Mouse (Mus musculus) gastrocnemius, adult 8-10 months (tissue): ENCODE data around the gene Acvr2b. TPM values are rescaled to one million over a fixed set of nuclear protein-coding genes. Genes with fewer than 3 reads are reported as not detected.
A peak's percentile ranks its signal among the peaks of the same experiment; 100 is the strongest.

Experiments used
- DNase-seq, 2 experiments: peaks; one replicate each; pipeline ENCODE4 v3.0.0; 2022; ENCODE audit warnings: low spot score in 2 of 2
- total RNA-seq, 4 experiments: library from RNA; stranded (reverse); gene quantifications; 2 replicates each; pipeline ENCODE4 v1.2.4; 2022

Acvr2b gene
- total RNA-seq, 4 experiments from 2014 or later, result 17.1 to 18.9 (median 18.7) TPM

GRCm38 (mm10) chr9:119472412-119472918 lies 70.5 kb downstream of the Acvr2b start:
- DNase-seq, result no peak

- no peak for DNase-seq
Measured at GRCm38 (mm10) chr9:119473011-119473410, 71.1 kb downstream of the Acvr2b start.

- no peak for DNase-seq
Measured at GRCm38 (mm10) chr9:119473608-119474164, 71.8 kb downstream of the Acvr2b start.

GRCm38 (mm10) chr9:119474717-119475611 lies 73.0 kb downstream of the Acvr2b start:
- DNase-seq, result no peak

- no peak for DNase-seq
Measured at GRCm38 (mm10) chr9:119477754-119478153, 75.8 kb downstream of the Acvr2b start.

GRCm38 (mm10) chr9:119478345-119478744 lies 76.4 kb downstream of the Acvr2b start:
- no peak for DNase-seq

GRCm38 (mm10) chr9:119479297-119479696 lies 77.4 kb downstream of the Acvr2b start:
- DNase-seq, result peak; percentile 47 to 75

- no peak for DNase-seq
Measured at GRCm38 (mm10) chr9:119481612-119482011, 79.7 kb downstream of the Acvr2b start.

- DNase-seq, result peak; percentile 54 to 78
Measured at GRCm38 (mm10) chr9:119483554-119484353, 81.8 kb downstream of the Acvr2b start.

GRCm38 (mm10) chr9:119484420-119484819 lies 82.5 kb downstream of the Acvr2b start:
- DNase-seq, result no peak

Other genes with a start within 250 kb of the Acvr2b start
- 1 to 10 TPM in 1 of 4 experiments, under 1 TPM in 3; 0.72 to 1.3 (median 0.81) TPM for gene Acaa1b, start 245.0 kb upstream of the Acvr2b start, total RNA-seq
- gene Gm47289, start 243.0 kb upstream of the Acvr2b start, total RNA-seq, result not detected
- gene Slc22a13, start 193.0 kb upstream of the Acvr2b start, total RNA-seq, result not detected
- 10 to 100 TPM; 66.1 to 80.3 (median 73.0) TPM for gene Oxsr1, start 79.7 kb upstream of the Acvr2b start, total RNA-seq
- 10 to 100 TPM; 35.9 to 42.5 (median 39.9) TPM for gene Acaa1a, start 62.4 kb upstream of the Acvr2b start, total RNA-seq
- 1 to 10 TPM; 2.7 to 4.1 (median 3.9) TPM for gene Myd88, start 60.7 kb upstream of the Acvr2b start, total RNA-seq
- gene Xylb, start 44.7 kb upstream of the Acvr2b start, total RNA-seq, result under 1 TPM in 2 of 4 experiments, not detected in 2; 0.07 to 0.11 TPM
- not detected for gene Slc22a14, start 36.6 kb upstream of the Acvr2b start, total RNA-seq
- 1 to 10 TPM; 1.4 to 1.8 (median 1.6) TPM for gene Exog, start 42.8 kb downstream of the Acvr2b start, total RNA-seq
- under 1 TPM; 0.05 to 0.17 (median 0.15) TPM for gene Scn5a, start 176.9 kb downstream of the Acvr2b start, total RNA-seq